Mouse (Mus musculus): ENCODE results near the gene Myo7a.

Gene Myo7a

DNA sequence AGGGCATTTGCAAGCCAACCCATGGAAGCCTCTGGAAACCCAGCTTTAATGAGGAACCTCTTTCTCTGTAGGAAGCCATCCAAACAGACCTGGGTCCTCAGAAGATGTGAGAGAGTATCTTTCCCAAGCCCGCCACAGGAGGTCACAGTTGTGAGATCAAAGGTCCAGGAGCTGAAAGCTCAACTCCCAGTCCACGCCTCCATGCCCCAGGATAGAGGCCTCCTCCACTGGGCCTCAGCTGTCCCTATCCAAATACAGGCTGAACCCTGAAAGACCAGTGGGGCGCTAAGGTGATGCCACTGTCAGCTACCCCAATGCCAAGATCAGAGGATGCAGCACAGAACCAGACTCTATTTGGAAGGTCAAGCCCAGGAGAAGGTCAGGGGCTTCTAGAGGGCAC, 23.3 kb upstream of the Myo7a start:
- DNase-seq (ENCODE audit: low read depth, low spot score): no peak

DNA sequence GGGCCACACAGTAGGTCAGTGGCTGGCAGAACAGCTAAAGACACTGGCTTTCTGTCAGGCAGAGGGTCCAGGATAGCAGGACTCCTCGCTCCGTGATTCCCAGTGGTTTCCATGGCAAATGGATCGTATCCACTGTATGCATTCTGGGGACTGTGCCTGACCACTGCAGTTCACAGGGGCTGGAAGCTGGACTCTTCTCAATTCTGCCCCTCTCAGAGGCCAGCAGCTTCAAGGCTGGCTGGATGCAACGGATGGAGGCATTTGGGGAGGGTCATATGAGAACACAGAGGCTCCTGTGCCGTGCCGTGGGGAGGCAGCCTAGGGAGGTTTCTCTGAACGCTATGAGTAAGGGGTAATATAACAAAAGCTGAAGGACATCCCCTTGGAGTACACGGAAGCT, 22.9 kb upstream of the Myo7a start:
- no peak for DNase-seq (ENCODE audit: low read depth, low spot score)

DNA sequence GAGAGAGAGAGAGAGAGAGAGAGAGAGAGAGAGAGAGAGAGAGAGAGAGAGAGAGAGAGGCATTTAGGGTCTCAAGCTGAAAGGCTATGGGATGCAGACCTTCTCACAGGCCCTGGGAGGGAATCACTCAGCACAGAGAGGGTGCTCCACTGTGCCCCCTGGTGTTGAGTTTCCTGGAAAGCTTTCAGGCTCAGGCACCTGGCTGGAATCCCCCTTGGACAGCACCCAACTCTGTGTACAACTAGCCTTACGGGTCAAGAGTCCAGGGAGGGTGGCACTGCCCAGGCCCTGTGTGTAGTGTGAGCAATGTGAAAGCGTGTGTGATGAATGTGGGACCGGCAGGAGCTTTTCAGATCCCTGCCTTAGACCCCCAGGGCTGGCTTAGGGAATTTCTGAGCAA, 21.9 kb upstream of the Myo7a start:
- no peak for DNase-seq (ENCODE audit: low read depth, low spot score)

DNA sequence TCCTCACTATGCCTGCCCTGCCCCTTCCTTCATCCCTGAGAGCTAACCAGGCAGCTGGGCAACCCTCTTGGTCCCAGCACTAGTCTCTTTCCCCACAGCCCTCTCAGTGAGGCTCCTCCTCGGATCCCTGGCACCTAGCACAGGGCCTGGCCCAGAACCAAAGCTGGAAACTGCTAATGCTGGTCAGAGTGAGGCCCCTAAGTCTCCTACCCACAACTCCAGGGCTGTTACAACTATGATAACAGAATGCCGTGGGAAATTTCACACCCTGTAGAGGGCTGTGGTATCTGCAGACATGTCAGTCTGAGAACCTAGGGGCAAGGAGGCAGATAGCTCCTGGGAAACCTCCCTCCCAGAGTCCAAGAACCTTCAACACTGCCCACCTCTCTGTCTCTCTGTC, 21.3 kb upstream of the Myo7a start:
- DNase-seq (ENCODE audit: low read depth, low spot score): no peak

DNA sequence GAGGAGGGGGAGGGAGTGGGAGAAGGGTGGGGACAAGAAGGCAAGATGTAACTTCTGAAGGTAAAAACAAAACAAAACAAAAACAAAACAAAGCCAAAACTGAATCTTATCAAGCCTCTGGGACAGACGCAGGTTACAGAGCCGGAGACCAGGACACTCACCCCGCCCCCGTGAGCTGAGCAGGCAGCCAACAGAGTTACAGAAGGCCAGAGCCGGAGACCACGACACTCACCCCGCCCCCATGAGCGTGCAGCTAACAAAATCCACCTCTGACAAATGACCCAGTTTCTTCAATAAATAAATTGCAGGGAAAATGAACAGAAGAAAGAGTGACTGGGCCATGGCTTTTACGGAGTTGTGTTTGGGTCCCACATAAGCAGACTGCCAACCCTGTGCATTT, 19.9 kb upstream of the Myo7a start:
- no peak for DNase-seq (ENCODE audit: low read depth, low spot score)

DNA sequence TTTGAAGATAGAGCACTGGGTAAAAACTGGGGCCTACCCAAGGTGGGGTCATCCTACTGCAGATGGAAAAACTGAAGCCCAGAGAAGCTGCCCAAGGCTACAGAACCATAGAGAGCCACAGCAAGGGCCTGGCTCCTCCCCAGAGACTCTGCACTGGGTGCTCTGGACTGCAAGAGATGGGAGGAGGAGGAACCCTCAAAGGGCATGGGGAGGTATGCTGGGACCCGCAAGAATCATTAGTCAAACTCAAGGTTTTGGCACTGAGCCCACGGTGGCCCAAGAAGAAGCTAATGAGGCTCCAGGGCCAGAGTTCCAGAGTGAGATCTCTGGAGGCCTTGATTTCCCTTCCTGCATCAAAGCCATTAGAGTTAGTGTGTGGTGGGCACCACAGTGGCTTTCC, 18.7 kb upstream of the Myo7a start:
- DNase-seq (ENCODE audit: low read depth, low spot score): no peak

DNA sequence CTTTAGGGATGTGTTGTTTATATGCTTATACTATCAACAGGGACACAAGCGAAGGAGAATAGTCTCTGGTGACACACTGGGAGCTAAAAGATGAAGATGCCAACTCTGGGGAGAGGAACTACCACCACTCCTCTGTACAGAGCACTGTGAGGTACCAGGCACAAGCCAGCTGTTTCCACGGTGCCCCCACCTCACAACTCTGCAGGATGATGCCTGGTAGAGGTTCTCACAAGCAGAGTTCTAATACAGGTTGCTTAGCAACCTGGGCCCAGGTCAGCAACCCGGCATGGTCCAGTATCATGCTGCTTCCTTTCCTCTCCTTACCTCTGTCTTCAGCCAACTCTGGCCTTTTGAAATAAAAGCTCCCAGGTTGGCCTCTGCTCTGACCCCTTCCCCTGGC, 18.3 kb upstream of the Myo7a start:
- DNase-seq (ENCODE audit: low read depth, low spot score): no peak

DNA sequence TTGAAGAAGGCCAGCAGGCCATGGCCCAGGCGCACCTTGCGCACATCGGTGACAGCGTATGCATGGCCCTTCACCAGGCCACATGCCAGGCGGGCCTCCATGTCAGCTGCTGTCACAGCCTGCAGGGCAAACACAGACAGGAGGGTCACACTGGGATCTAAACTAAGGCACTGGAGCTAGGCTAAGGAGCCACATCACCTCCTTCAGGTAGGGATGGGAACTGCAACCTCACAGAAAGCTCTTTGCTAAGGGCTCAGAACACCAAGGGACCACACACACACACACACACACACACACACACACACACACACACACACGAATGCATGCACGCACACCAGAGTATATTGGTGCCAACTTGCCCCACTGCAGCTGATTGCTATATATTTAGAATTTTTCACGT, 12.4 kb upstream of the Myo7a start:
- DNase-seq (ENCODE audit: low read depth, low spot score): no peak

DNA sequence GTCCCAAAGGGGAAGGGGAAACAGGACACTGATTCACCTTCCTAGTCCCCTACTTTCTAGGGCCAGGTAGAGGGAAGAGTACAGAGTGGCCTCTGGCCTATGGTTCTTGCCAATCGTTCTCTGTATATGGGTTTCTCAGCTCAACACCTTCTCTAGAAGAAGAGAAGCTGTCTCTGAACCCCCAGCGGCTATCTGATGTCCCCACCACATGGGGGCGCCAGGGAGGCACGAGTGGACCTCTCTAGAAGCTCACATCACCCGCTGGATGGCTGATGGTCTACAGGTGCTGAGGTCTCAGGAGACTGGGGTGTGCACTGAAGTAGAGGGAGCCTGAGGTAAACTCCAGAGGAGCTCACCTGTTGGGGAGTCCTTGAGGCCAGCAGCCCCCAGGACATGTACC, 6.1 kb upstream of the Myo7a start:
- no peak for DNase-seq (ENCODE audit: low read depth, low spot score)

DNA sequence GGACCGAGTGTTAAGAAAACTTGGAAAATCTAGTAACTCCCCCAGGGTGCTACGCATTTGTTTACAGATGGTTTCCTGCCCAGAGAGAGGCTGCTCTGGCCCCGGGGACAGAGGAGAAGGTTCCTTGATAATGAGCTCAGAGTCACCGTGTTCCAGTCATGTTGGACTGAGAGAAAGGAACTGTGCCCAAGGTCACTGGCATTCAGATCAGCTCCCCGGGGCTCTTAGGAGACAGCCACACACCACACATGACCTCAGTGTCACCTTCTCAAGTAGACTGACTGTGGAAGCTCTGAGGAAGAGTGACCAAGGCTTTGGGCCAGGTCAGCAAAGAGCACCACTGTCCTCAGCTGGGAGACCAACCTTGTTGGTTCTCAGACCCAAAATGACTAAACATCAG, 5.4 kb upstream of the Myo7a start:
- no peak for DNase-seq (ENCODE audit: low read depth, low spot score)

DNA sequence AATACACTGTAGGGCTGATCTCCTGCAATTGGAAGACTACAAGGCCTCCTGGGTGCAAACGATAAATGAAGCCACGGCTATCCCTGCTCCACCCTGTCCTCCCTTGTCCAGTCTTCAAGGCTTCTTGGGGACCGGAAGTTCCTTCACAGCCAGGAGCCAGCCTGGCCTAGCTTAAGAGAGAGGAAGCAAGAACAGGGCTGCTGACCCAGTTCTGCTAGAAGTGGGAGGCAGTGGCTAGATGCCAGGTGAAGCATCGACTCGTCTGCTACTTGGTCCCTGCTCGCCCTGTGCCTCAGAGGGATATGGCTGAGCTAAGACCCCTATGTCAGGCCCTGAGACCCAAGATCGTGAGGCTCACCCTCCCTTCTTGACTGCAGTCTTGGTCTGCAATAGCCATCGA, 2.3 kb upstream of the Myo7a start:
- DNase-seq (ENCODE audit: low read depth, low spot score): no peak

DNA sequence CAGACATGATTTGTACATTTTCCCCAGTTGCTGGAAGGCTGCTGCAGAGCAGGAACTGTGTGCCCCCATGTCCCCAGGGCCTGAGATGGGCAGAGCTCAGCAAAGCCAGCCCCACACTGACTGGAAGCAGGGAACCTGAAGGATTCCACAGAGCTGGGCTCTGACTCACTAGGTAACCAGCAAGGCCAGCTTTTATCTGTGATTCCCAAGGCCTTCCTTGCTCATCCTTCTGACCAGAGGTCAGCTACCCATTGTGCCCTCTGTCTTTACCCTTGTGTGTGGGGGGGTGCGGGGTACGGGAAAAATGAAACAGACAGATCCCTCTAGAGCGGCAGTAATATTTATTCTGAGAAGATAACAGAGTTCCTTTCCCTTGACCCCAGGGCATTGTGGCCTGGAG, 1.9 kb upstream of the Myo7a start:
- no peak for DNase-seq (ENCODE audit: low read depth, low spot score)

DNA sequence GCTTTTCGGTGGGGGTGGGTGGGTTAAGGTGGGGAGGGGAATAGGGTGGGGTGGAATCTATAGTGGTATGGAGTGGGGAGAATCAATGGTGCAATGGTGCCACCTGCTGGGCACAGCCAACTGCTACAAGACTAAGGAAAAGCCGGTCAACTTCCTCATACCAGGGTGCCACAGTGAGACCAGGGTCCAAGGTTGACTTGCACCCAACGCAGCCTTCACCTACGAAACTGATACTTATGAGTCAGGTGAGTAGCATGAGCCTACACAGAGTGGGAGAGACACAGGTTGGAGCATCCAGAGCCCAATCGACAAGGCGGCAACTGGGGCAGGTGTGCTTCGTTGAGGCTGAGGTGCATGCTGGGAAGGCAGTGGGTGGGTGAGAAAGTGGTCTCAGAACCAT, 1.0 kb upstream of the Myo7a start:
- peak; percentile 36 for DNase-seq (ENCODE audit: low read depth, low spot score)

DNA sequence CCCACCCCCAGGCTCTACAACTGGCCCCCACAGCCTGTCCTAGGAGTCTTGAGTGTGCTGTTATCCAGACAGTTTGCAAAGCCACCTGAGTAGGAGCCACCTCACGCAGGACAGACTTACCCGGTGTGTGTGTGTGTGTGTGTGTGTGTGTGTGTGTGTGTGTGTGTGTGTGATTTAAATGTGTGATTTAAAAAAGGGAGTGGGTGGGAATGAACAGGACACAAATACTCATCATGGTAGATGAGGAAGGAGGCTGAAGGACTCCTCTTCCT, 573 bp upstream of the Myo7a start:
- DNase-seq (ENCODE audit: low read depth, low spot score): no peak

DNA sequence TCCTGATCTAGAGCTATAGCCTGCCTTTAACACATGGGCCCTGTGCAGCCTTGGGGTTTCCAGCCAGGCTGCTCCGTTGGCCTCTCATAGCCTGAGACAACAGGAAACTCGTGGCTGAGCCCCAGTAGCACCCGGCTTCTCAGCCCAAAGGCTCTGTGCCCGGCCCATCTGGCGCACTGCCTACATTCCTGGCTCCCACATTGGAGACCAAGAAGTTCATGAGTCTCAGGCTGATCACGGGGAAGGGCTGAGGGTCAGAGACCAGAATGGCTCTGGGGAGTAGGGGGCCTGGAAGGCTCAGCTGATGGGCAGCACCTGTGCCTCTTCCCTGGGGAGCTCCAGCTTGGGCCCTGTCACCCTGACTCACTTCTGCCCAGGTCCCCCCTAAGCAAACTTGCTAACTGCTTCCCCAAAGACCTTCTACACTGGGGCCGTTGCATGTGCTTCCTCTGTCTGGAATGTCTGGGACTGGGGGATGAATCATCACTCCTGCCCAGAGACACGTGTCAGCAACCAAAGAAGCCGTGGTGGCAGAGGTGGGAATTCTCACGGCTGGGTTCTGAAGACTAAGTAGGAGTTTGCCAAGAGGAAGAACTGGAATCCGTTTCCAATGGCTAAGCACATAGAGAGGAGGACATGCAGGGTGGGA, 2.2 kb downstream of the Myo7a start:
- no peak for DNase-seq (ENCODE audit: low read depth, low spot score)

DNA sequence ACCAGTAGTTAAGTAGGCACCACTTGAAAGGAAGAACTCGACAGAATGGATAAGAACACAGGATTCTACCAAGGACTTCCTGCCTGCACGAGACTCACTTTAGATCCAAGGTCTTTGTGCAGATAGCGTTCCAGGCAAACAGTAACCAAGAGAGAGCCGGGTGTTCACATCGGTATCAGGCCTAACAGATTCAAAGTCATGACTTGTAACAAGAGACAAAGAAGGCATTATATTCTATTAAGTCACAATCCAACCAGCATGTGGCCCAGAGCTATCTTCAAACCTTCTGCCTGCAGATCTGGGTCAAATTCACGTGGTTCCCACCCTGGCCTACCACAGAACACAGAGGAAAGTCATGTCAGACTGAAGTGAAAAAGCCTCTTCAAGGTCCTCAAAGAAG, 4.7 kb downstream of the Myo7a start:
- DNase-seq (ENCODE audit: low read depth, low spot score): no peak

DNA sequence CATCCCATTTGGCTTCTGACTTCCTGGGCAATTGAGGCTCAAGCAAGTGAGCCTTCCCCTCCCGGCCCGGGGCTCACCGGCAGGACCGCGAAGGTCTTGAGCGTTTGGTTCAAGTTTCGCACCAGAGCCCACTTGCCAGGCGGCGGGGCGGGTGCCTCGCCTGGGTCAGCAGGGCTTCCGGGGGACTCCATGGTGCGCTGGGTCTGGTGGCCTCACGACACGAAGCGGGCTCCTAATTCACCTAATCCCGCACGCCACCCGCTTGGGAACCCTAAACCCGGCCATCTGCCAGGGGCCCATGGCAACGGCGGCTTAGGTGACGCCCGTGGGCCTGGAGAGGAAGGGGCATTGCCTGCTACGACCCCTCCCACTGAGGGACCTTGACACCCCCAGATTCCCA, 8.1 kb downstream of the Myo7a start:
- no peak for DNase-seq (ENCODE audit: low read depth, low spot score)

DNA sequence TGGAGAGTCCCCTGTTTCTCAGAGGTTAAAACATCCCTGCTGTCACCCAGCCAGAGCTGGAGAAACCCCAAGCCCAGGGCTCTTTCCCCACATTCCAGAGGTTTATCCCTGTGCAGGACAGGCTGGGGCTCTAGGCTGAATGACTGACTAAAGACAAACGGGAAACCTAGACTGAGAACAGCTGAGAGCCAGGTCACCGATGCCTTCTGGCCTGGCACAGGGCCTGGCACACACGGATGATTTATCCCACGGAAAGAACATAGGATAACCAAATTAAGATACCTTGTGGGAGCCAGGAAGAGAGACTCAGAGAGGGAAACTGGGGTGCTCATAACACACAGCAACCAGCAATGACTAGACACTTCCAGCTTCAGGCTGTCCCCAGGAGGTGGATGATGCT, 9.6 kb downstream of the Myo7a start:
- no peak for DNase-seq (ENCODE audit: low read depth, low spot score)

DNA sequence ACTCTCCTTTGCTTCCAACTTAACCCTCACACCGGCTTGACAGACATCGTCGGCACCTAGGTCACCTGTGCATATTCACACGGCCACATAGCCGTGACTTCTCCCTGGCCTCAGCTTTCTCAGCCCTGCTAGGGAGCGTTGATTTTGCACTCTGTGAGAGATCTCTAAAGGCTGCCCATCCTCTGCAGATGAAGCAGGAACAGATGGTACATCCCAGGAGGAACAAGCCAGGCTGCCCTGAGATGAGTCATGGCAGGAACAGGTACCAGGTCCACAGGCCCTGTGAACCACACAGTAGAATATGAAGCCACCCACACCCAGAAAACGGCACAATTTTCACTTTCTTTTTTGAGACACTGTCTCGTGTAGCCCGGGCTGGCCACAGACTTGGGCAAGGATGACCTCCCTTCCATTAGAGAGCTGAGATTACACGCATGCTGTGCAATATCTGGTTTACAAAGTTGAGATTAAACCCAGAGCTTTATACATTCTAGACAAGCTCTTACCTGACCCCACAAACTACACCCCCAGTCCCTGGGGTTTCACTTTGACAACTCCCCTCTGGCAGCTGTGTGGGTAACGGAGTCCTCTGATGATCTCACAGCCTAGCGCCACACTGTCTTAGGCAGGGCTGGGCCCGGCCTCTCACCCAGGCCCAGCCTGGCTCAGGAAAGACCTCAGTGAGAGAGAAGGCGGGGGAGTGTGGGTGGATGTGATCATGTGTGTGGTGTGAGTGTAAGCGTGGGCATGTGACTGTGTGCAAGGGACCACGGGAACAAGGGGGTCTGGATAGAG, 10.5 kb downstream of the Myo7a start:
- DNase-seq (ENCODE audit: low read depth, low spot score): no peak

DNA sequence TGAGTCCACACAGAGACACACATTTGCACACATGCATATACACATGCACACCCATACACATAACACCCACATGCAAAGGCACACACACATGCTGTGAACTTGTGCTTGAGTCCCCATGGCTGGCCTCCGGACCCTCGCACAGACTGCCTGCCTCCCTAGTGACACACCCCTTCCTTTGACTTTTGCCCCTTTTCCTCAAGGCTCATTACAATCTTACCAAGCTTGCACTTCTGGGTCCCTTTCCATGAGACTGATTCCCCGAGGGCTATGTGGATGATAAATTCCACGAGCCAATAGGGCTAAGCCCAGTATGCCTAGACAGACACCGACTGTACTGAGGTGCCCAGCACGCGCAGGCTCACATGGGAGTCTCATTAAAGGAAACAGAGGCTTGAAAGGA, 13.1 kb downstream of the Myo7a start:
- DNase-seq (ENCODE audit: low read depth, low spot score): no peak

DNA sequence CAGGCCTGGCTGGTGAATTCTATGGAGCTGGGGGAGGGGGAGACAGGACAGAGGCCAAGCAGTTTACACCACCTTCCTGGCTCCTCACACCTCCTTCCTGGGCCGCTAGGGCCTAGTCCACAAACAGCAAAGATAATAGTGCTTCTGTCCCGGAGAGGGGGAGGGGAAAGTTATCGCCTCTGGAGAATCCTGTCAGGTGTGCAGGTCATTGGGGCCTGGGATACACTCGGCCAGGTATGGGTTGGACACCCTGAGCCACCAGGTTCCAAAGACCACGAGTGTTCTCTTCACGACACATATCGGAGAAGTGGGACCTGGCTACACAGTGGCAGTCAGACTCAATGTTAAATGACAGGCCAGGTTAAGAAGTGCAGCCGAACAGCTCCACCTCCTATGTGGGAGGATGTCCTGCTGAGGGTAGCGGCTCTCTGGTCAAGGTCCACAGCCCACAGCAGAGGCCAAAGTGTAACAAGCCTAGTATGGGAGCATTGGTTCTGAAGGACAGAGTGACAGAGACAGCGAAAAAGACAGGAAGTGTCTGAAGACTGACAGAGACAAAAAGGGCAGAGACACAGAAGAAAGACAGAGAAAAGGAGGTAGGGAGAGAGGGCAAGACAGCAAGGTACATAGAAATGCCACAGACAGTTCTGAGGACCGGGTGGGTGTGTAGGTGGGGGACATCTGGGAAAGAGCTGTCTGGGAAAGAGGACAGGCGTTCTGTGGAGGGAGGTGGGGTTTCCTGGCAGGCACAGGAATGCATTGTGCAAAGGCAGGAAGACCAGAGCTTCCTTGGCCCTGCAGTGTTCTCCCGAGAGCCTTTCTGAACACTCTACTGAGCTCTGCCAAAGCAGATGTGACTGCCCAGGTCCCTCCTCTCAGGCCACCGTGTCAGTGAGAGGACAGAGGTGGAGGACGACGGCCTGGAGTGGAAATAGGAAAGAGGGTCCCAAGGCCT, 14.6 kb downstream of the Myo7a start:
- DNase-seq (ENCODE audit: low read depth, low spot score): no peak

DNA sequence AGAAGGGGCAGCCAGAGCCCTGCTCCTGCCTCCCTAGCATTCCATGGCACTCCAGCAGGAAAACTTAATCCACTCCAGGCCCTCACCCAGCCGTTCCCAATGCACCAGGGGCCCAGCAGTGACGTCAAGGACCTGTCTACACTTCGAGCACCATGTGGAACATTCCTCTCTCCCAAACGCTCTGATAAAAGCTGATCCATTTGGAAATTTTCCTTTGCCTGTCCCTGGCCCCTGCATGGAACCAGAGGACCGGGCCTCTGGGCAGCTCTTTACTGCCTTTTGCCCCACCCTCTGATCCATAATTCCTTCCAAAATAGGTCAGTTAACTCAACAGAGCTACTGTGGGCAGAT, 15.4 kb downstream of the Myo7a start:
- no peak for DNase-seq (ENCODE audit: low read depth, low spot score)

Data from telencephalon, adult 2 months (tissue).